Mouse (Mus musculus): ENCODE results near the gene Gm17509. TPM values are rescaled to one million over a fixed set of nuclear protein-coding genes. Genes with fewer than 3 reads are reported as not detected.
A peak's percentile ranks its signal among the peaks of the same experiment; 100 is the strongest.

Gm17509 gene
- polyA plus RNA-seq, 1 experiment from 2014 or later, result not detected

DNA sequence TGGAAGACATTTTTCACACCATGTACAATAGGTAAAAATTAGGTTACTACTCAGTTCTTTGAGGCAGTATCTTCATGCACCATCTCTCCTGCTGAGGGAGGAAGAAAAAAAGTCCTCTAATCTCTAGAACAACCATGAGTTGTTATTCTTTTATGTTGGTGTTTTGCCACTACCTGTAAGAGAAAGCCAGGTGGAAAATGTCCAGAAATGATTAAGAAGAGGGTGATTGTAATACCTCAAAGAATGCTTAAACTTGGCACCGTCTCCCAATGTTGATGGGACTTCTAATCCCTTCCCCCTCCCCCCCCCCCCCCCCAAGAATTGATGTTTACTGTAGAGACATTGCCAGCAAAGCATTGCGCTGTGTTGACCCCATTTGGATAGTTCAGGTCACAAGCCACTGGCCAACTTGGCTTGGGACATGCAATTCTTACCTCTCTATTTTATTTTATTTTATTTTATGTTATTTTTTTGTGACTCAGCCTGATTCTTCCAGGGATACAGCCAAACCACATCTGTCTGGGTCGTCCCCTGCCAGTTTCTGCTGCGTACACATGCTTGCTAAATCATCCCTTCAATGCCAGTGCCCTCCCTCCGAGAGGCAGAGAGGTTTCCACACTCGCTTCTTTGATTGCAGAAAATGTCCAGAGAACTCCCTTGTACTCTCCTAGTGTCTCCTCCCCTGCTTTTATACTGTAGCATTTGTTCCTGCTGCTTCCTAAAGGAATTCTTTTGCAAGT is 9.7 kb upstream of the Gm17509 start:
- no peak for DNase-seq (ENCODE audit: low read depth, low spot score)

GRCm38 (mm10) chr13:117225561-117225960 is 4.7 kb upstream of the Gm17509 start:
- DNase-seq (ENCODE audit: low read depth, low spot score), result no peak
- TF ChIP-seq CTCF (IDR thresholded peaks at IDR 0.05), result no peak
- ChIA-PET CTCF (interaction anchor here (1.6 kb wide), 1 partner anchor 14 kb away, joined by 5 read pairs; no protein-coding TSS in a partner anchor), POLR2A (no interaction called here)
- in situ Hi-C loops (cut with MboI; ENCODE audit: low pct_unique_long_range_greater_than_20kb), result no loop called here
- no peak for ATAC-seq
- H3K27me3 ChIP-seq, result peaks cover 4% of the 10 kb centered on the region

More for the DNA sequence above, 9.7 kb upstream of the Gm17509 start:
- no peak for TF ChIP-seq CTCF (IDR thresholded peaks at IDR 0.05)
- peak; percentile 11 for ATAC-seq
- ChIA-PET POLR2A (no interaction called here), CTCF (no interaction called here)
- in situ Hi-C loops (cut with MboI; ENCODE audit: low pct_unique_long_range_greater_than_20kb), result no loop called here
- no peaks in the 10 kb centered on the region for H3K27me3 ChIP-seq

DNA sequence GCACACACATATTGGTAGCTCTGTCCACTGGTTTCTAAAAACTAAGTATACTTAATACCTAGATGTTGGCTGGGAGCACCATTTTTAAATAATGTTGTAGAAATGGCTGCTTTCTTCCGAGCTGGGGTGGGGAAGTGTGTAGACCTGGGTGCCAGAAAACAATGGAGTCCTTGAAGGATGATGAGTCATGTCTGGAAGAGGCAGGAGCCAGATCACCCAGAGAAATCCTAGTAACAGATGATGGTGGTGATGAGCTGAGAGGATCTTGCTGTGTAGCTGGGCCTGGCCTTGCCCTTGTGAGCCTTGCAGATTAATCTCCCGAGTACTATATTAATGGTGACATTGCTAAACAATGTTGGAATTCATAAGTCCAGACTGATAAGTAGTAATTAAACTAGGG is 4.0 kb upstream of the Gm17509 start:
- in situ Hi-C loops (cut with MboI; ENCODE audit: low pct_unique_long_range_greater_than_20kb), result no loop called here
- ChIA-PET CTCF (interaction anchor here (0.9 to 1.6 kb wide), 2 partner anchors 9 to 13 kb away, joined by 3 to 5 read pairs; no protein-coding TSS in a partner anchor), POLR2A (no interaction called here)
- peaks cover 9% of the 10 kb centered on the region for H3K27me3 ChIP-seq
- no peak for ATAC-seq
- no peak for TF ChIP-seq CTCF (IDR thresholded peaks at IDR 0.05)
- DNase-seq (ENCODE audit: low read depth, low spot score), result no peak

GRCm38 (mm10) chr13:117223125-117223524 is 2.2 kb upstream of the Gm17509 start:
- peaks cover 9% of the 10 kb centered on the region for H3K27me3 ChIP-seq
- no peak for DNase-seq (ENCODE audit: low read depth, low spot score)
- ATAC-seq, result no peak
- ChIA-PET POLR2A (no interaction called here), CTCF (no interaction called here)
- no peak for TF ChIP-seq CTCF (IDR thresholded peaks at IDR 0.05)
- in situ Hi-C loops (cut with MboI; ENCODE audit: low pct_unique_long_range_greater_than_20kb), result no loop called here

GRCm38 (mm10) chr13:117219871-117220500 is 889 bp downstream of the Gm17509 start:
- DNase-seq (ENCODE audit: low read depth, low spot score) (no peak), ATAC-seq (no peak)
- in situ Hi-C loops (cut with MboI; ENCODE audit: low pct_unique_long_range_greater_than_20kb), result no loop called here
- TF ChIP-seq CTCF (IDR thresholded peaks at IDR 0.05), result no peak
- POLR2A ChIA-PET, result no interaction called here
- CTCF ChIA-PET, result no interaction called here
- peaks cover 9% of the 10 kb centered on the region for H3K27me3 ChIP-seq

DNA sequence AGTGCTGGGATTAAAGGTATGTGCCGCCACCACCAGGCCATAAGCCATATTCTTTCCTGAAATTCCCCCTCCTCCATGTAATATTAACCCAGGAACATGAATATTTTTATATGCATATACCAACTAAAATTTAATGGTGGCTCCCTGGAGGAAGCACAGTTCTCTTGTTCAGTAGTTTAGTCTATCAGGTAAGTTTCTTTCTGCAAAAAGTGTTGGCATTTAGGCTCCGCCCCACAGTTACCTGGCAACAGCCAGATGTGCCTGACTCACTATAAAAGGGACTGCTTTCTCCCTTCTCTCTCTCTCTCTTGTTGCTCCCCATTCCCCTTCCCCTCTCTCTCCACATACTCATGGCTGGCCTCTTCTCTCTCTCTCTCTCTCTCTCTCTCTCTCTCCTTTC is 2.8 kb downstream of the Gm17509 start:
- ChIA-PET POLR2A (no interaction called here), CTCF (no interaction called here)
- DNase-seq (ENCODE audit: low read depth, low spot score), result no peak
- peaks cover 9% of the 10 kb centered on the region for H3K27me3 ChIP-seq
- ATAC-seq, result no peak
- TF ChIP-seq CTCF (IDR thresholded peaks at IDR 0.05), result no peak
- in situ Hi-C loops (cut with MboI; ENCODE audit: low pct_unique_long_range_greater_than_20kb), result no loop called here

DNA sequence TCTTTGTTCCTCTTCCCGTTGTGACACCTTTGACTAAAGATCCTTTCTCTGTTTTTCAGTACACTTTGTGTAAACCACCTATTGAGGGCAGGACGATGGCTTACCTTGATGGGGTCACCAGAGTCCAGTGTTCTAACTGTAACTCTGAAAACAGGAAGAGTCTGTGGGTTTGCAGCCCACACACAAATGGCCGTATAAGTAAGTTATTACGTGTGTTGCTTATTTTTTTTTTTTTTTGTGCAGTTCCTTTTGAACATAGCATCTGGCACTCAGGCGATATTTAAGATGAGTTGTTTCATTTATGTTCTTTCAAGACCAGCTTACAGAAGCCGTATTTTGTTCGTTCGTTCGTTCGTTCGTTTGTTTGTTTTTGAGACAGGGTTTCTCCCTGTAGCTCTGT is 3.3 kb downstream of the Gm17509 start:
- H3K27me3 ChIP-seq, result peaks cover 9% of the 10 kb centered on the region
- POLR2A ChIA-PET, result no interaction called here
- TF ChIP-seq CTCF (IDR thresholded peaks at IDR 0.05), result no peak
- ATAC-seq (no peak), DNase-seq (ENCODE audit: low read depth, low spot score) (no peak)
- CTCF ChIA-PET, result interaction anchor here (1.0 kb wide), 1 partner anchor 75 kb away, joined by 3 read pairs; no protein-coding TSS in a partner anchor
- in situ Hi-C loops (cut with MboI; ENCODE audit: low pct_unique_long_range_greater_than_20kb), result no loop called here

- TF ChIP-seq CTCF (IDR thresholded peaks at IDR 0.05), result no peak
- in situ Hi-C loops (cut with MboI; ENCODE audit: low pct_unique_long_range_greater_than_20kb), result no loop called here
- DNase-seq (ENCODE audit: low read depth, low spot score) (no peak), ATAC-seq (no peak)
- CTCF ChIA-PET, result interaction anchor here (1.0 kb wide), 1 partner anchor 75 kb away, joined by 3 read pairs; no protein-coding TSS in a partner anchor
- POLR2A ChIA-PET, result no interaction called here
- H3K27me3 ChIP-seq, result peaks cover 9% of the 10 kb centered on the region
These were observed 4.0 kb downstream of the Gm17509 start for GRCm38 (mm10) chr13:117216752-117217363.

DNA sequence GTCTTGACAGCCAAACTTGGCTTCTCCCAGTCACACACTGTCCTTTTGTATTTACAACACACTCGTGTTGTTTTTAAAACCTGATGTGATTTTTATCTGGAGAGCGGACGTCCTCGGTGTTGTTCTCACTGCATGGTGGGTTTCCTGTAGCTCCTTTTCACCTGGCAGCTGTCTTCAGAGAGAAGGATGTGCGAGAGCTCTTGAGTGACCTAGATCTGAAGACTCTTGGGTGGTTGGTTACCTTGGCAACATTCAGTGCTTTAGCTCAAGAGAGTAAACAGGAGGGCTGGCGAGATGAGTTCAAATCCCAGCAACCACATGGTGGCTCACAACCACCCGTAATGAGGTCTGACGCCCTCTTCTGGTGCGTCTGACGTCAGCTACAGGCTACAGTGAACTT is 4.7 kb downstream of the Gm17509 start:
- DNase-seq (ENCODE audit: low read depth, low spot score), result no peak
- in situ Hi-C loops (cut with MboI; ENCODE audit: low pct_unique_long_range_greater_than_20kb), result no loop called here
- H3K27me3 ChIP-seq, result peaks cover 9% of the 10 kb centered on the region
- no peak for ATAC-seq
- ChIA-PET CTCF (interaction anchor here (2.3 kb wide), 1 partner anchor 11 kb away, joined by 6 read pairs; no protein-coding TSS in a partner anchor), POLR2A (no interaction called here)
- TF ChIP-seq CTCF (IDR thresholded peaks at IDR 0.05), result no peak

GRCm38 (mm10) chr13:117215481-117215880 is 5.4 kb downstream of the Gm17509 start:
- POLR2A ChIA-PET, result no interaction called here
- in situ Hi-C loops (cut with MboI; ENCODE audit: low pct_unique_long_range_greater_than_20kb), result no loop called here
- no peak for DNase-seq (ENCODE audit: low read depth, low spot score)
- peaks cover 4% of the 10 kb centered on the region for H3K27me3 ChIP-seq
- no peak for TF ChIP-seq CTCF (IDR thresholded peaks at IDR 0.05)
- no peak for ATAC-seq
- CTCF ChIA-PET, result interaction anchor here (0.8 to 2.3 kb wide), 2 partner anchors 12 kb away, joined by 3 to 6 read pairs; no protein-coding TSS in a partner anchor

DNA sequence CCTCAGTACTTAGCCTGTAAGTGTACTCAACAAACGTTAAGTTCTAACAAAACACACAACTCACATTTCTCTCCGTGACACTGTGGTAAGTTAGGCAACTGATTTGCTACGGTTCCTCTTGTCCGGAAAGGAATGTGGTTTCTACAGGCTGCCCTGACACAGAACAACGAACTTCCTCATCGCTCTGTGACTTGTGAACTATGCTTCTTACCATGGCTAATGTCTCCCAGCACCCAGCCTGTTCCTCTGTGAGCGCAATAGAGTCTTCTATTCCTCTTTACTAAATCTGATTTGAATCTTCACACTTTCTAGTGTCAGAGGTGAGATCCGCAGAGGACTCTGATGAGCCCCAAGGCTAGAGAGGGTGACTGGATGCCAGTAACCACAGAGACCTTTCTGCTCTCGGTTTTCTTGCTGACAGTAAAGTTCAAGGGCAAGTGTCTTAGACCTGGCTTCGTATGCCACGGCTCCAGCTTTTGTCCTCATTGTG is 9.4 kb downstream of the Gm17509 start:
- ATAC-seq (no peak), DNase-seq (ENCODE audit: low read depth, low spot score) (no peak)
- no peaks in the 10 kb centered on the region for H3K27me3 ChIP-seq
- no peak for TF ChIP-seq CTCF (IDR thresholded peaks at IDR 0.05)
- CTCF ChIA-PET, result interaction anchor here (1.3 to 1.4 kb wide), 2 partner anchors 9 to 14 kb away, joined by 5 to 6 read pairs; no protein-coding TSS in a partner anchor
- POLR2A ChIA-PET, result no interaction called here
- in situ Hi-C loops (cut with MboI; ENCODE audit: low pct_unique_long_range_greater_than_20kb), result no loop called here
